Mouse (Mus musculus) stomach, postnatal 0 days (tissue): Measurements from ENCODE around the gene Tmtc4. TPM values are rescaled to one million over a fixed set of nuclear protein-coding genes. Genes with fewer than 3 reads are reported as not detected.

Experiments
- ATAC-seq: fragments of 200-750 bp; cut with Nextera tagmentation; 2 replicates; pipeline ENCODE4 v1.8.0; 2017; ENCODE audit not compliant: low FRiP score, low TSS enrichment
- DNase-seq: peaks from one replicate; pipeline ENCODE4 v3.0.0-alpha.2; 2016; ENCODE audit warnings: low spot score
- H3K27ac ChIP-seq: fragments of 300-500 bp; sonication (generic); replicated peaks from 2 replicates; pipeline ENCODE4 v1.5.1; 2014; ENCODE audit warnings: mild to moderate bottlenecking, control low read depth
- H3K27me3 ChIP-seq: fragments of 300-500 bp; sonication (generic); 2 replicates; pipeline ENCODE4 v1.6.1; 2014; ENCODE audit warnings: low read length; ENCODE audit not compliant: control insufficient read depth, insufficient read depth
- H3K36me3 ChIP-seq: fragments of 300-500 bp; sonication (generic); 2 replicates; pipeline ENCODE4 v1.6.1; 2014; ENCODE audit warnings: low read length, mixed read lengths; ENCODE audit not compliant: control insufficient read depth, insufficient read depth
- H3K4me1 ChIP-seq: fragments of 300-500 bp; sonication (generic); replicated peaks from 2 replicates; pipeline ENCODE4 v1.6.1; 2014; ENCODE audit warnings: antibody characterized with exemption; ENCODE audit not compliant: control insufficient read depth, insufficient read depth
- H3K4me2 ChIP-seq: fragments of 300-500 bp; sonication (generic); replicated peaks from 2 replicates; pipeline ENCODE4 v1.6.1; 2014; ENCODE audit warnings: low read depth, mild to moderate bottlenecking, control low read depth, moderate library complexity
- H3K4me3 ChIP-seq: fragments of 300-500 bp; sonication (generic); 2 replicates; pipeline ENCODE4 v1.5.1; 2014; ENCODE audit warnings: low read depth, low read length, control low read depth
- H3K9ac ChIP-seq: fragments of 300-500 bp; sonication (generic); 2 replicates; pipeline ENCODE4 v1.6.1; 2014; ENCODE audit warnings: mild to moderate bottlenecking, low read length, control low read depth, mixed read lengths
- H3K9me3 ChIP-seq: fragments of 300-500 bp; sonication (generic); 2 replicates; pipeline ENCODE4 v1.6.1; 2016; ENCODE audit warnings: low read length; ENCODE audit not compliant: control insufficient read depth
- CTCF ChIP-seq: IDR thresholded peaks from 2 replicates; pipeline ENCODE4 v1.5.1; 2016; ENCODE audit warnings: antibody characterized with exemption, low read depth, mild to moderate bottlenecking, moderate library complexity
- EP300 ChIP-seq: optimal IDR thresholded peaks from 2 replicates; pipeline ENCODE3; 2016; ENCODE audit warnings: antibody characterized with exemption
- WGBS: fragments of 180-500 bp; shearing (Covaris S2); extraction: QIAGEN DNeasy Blood & Tissue Kit; methylation state at CpG from one replicate; pipeline ENCODE4 v1.1.7; 2014; 5-methylcytosine and 5-hydroxymethylcytosine counted together
- polyA plus RNA-seq: library from polyadenylated mRNA; unstranded; fragments of >200 nt; fragmentation: Nextera tagmentation; extraction: Ambion mirVana; gene quantifications from 2 replicates; pipeline ENCODE4 v1.2.1, GENCODE M21; 2015

The Tmtc4 gene
- polyA plus RNA-seq, 1 experiment from 2014 or later, result 9.2 TPM

DNA sequence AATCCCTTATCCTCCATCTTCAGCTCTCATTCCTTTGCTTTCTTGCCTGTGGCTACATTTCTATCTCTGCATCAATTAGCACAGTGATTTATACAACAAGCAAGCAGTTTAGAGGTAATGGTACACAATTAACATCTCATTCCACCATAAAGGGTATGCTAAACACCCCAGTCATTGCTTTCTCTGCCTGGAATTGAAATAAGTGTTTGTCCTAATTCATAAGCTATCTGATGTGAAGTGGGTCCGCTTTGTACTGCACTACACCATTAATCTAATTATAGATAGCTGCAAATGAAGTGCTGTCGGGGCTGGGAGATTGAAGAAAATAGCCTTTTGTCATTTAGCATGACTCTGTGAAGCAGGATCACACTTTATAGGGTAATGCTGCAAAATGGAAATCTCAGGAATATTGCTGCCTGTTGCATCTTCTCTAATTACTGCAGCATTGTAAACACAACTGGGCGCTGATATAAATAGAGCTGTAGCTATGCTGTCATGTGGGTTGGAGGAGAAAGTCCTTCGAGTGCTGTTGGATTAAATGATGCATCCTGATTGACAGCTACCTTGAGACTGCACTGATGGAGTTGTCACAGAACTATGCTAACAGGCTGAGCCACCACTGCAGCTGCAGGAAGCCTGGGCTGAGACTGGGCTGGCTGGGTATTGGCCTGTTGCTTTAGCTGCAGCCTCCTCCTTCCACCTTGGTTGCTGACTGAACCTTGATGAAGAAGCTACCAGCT lies 111.8 kb downstream of the Tmtc4 start:
- no peak for ATAC-seq
- H3K9ac ChIP-seq, result no peak overlapping the region
- H3K4me2 ChIP-seq, result no peak overlapping the region
- no peaks in the 10 kb centered on the region for H3K27me3 ChIP-seq
- no peak overlapping the region for H3K4me3 ChIP-seq
- no peak for DNase-seq
- H3K9me3 ChIP-seq, result no peaks in the 10 kb centered on the region
- no peaks in the 10 kb centered on the region for H3K36me3 ChIP-seq
- no peak overlapping the region for H3K27ac ChIP-seq
- 61% methylated on average over 4 of the region's 4 CpGs for WGBS
- TF ChIP-seq EP300 (no peak), CTCF (no peak)
- no peaks in the 10 kb centered on the region for H3K4me1 ChIP-seq

DNA sequence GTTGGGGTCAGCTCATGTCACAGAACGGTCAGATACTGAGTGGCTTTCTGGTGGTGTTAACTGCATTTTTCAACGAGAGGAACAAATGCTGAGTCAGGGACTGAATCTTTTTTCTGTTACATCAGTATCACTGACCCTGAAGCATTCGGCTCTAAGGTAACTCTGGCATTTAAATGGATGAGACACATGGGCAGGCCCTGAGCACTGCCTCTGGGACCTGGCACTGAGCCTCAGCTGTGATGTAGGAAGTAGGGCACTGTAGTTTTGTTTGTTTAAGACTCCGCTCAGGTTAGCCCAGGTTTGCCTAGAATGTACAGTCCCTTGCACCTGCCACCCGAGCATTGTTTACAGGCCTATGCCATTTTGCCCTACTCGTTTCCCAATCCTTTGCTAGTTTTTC lies 114.0 kb downstream of the Tmtc4 start:
- Histone ChIP-seq H3K4me3 (no peak overlapping the region), H3K27me3 (no peaks in the 10 kb centered on the region), H3K4me2 (no peak overlapping the region), H3K9ac (no peak overlapping the region), H3K4me1 (no peaks in the 10 kb centered on the region), H3K36me3 (no peaks in the 10 kb centered on the region), H3K27ac (no peak overlapping the region), H3K9me3 (no peaks in the 10 kb centered on the region)
- WGBS, result 71% methylated on average over 6 of the region's 6 CpGs
- ATAC-seq, result no peak
- no peak for DNase-seq
- no peak for TF ChIP-seq CTCF
- no peak for TF ChIP-seq EP300

Other genes starting within 250 kb of the Tmtc4 start
- gene Ggact, start 70.3 kb downstream of the Tmtc4 start, polyA plus RNA-seq, result 54.3 and 59.3 TPM in 2 replicates